Mouse (Mus musculus): ENCODE measurements at regions not wholly inside any gene's neighbourhood (a gene's known extent, or its start where the extent isn't known, plus 50 kb on each side); places are given as distances from the start of the nearest gene placed in this dataset.
"Not testable (repeated sequence)": the region's sequence is repeated elsewhere in the genome, so short reads cannot be mapped to it uniquely, and the experiment has no call there.

- DNase-seq (ENCODE audit: low spot score in 2 of 2): no peak
These were observed 298.4 kb downstream of the Vrk1 start for GRCm38 (mm10) chr12:106308291-106308955.

GRCm38 (mm10) chr12:106308956-106309610 lies 299.1 kb downstream of the Vrk1 start:
- DNase-seq (ENCODE audit: low spot score in 2 of 2): no peak

GRCm38 (mm10) chr12:106310171-106310570 lies 300.1 kb downstream of the Vrk1 start:
- DNase-seq (ENCODE audit: low spot score in 2 of 2): no peak

- DNase-seq (ENCODE audit: low spot score in 2 of 2): no peak
These were observed 300.7 kb downstream of the Vrk1 start for GRCm38 (mm10) chr12:106310585-106311319.

- no peak for DNase-seq (ENCODE audit: low spot score in 2 of 2)
These were observed 301.3 kb downstream of the Vrk1 start for GRCm38 (mm10) chr12:106311320-106311825.

- no peak for DNase-seq (ENCODE audit: low spot score in 2 of 2)
These were observed 302.0 kb downstream of the Vrk1 start for GRCm38 (mm10) chr12:106311831-106312600.

- DNase-seq (ENCODE audit: low spot score in 2 of 2): no peak
These were observed 307.7 kb downstream of the Vrk1 start for GRCm38 (mm10) chr12:106317738-106318137.

- no peak for DNase-seq (ENCODE audit: low spot score in 2 of 2)
These were observed 311.5 kb downstream of the Vrk1 start for GRCm38 (mm10) chr12:106321511-106321910.

- no peak for DNase-seq (ENCODE audit: low spot score in 2 of 2)
These were observed 316.6 kb downstream of the Vrk1 start for GRCm38 (mm10) chr12:106326611-106327010.

GRCm38 (mm10) chr12:106327351-106327750 lies 317.3 kb downstream of the Vrk1 start:
- no peak for DNase-seq (ENCODE audit: low spot score in 2 of 2)

- no peak for DNase-seq (ENCODE audit: low spot score in 2 of 2)
These were observed 347.8 kb downstream of the Vrk1 start for GRCm38 (mm10) chr12:106357867-106358266.

GRCm38 (mm10) chr12:106361646-106362045 lies 351.6 kb downstream of the Vrk1 start:
- not testable (repeated sequence) for DNase-seq (ENCODE audit: low spot score in 2 of 2)

GRCm38 (mm10) chr12:106374840-106375375 lies 364.9 kb downstream of the Vrk1 start:
- no peak for DNase-seq (ENCODE audit: low spot score in 2 of 2)

GRCm38 (mm10) chr12:106375886-106376285 lies 365.9 kb downstream of the Vrk1 start:
- no peak for DNase-seq (ENCODE audit: low spot score in 2 of 2)

- no peak for DNase-seq (ENCODE audit: low spot score in 2 of 2)
These were observed 366.8 kb downstream of the Vrk1 start for GRCm38 (mm10) chr12:106376783-106377182.

- no peak for DNase-seq (ENCODE audit: low spot score in 2 of 2)
These were observed 367.3 kb downstream of the Vrk1 start for GRCm38 (mm10) chr12:106377281-106377680.

- DNase-seq (ENCODE audit: low spot score in 2 of 2): no peak
These were observed 367.7 kb downstream of the Vrk1 start for GRCm38 (mm10) chr12:106377761-106378160.

GRCm38 (mm10) chr12:106378303-106379075 lies 368.5 kb downstream of the Vrk1 start:
- DNase-seq (ENCODE audit: low spot score in 2 of 2): no peak

GRCm38 (mm10) chr12:106379151-106379594 lies 369.1 kb downstream of the Vrk1 start:
- no peak for DNase-seq (ENCODE audit: low spot score in 2 of 2)

GRCm38 (mm10) chr12:106379779-106380178 lies 369.8 kb downstream of the Vrk1 start:
- DNase-seq (ENCODE audit: low spot score in 2 of 2): no peak
